Mouse (Mus musculus): ENCODE results near the gene Atp8b5. TPM values are rescaled to one million over a fixed set of nuclear protein-coding genes. Genes with fewer than 3 reads are reported as not detected.

Gene Atp8b5
- polyA plus RNA-seq, 1 experiment from 2014 or later: 0.25 TPM

GRCm38 (mm10) chr4:43382155-43383020 lies 115.4 kb downstream of the Atp8b5 start:
- H3K4me3 ChIP-seq (ENCODE audit: low read depth, low read length): peak overlapping the region; percentile 55
- no peaks in the 10 kb centered on the region for H3K9me3 ChIP-seq (ENCODE audit: control insufficient read depth, low read length)
- DNase-seq (ENCODE audit: low spot score) (no peak), ATAC-seq (replicated peaks; ENCODE audit: low FRiP score) (0 out of 2 replicates have a peak, but pooled peaks have one; percentile 26)
- H3K9ac ChIP-seq (ENCODE audit: low read depth, low read length): peak overlapping the region; percentile 41; the same call in 1 of the 2 replicates
- no peaks in the 10 kb centered on the region for H3K36me3 ChIP-seq (ENCODE audit: control insufficient read depth, insufficient read depth, low read length)
- peaks cover 27% of the 10 kb centered on the region for H3K27me3 ChIP-seq (replicated peaks; ENCODE audit: control insufficient read depth, insufficient read depth, low read length)
- no peaks in the 10 kb centered on the region for H3K4me1 ChIP-seq (replicated peaks; ENCODE audit: control insufficient read depth, insufficient read depth, low read length)
- WGBS: 7% methylated on average over 29 of the region's 33 CpGs
- H3K27ac ChIP-seq (ENCODE audit: low read depth, low read length): no peak overlapping the region
- peak overlapping the region; percentile 78 for H3K4me2 ChIP-seq

DNA sequence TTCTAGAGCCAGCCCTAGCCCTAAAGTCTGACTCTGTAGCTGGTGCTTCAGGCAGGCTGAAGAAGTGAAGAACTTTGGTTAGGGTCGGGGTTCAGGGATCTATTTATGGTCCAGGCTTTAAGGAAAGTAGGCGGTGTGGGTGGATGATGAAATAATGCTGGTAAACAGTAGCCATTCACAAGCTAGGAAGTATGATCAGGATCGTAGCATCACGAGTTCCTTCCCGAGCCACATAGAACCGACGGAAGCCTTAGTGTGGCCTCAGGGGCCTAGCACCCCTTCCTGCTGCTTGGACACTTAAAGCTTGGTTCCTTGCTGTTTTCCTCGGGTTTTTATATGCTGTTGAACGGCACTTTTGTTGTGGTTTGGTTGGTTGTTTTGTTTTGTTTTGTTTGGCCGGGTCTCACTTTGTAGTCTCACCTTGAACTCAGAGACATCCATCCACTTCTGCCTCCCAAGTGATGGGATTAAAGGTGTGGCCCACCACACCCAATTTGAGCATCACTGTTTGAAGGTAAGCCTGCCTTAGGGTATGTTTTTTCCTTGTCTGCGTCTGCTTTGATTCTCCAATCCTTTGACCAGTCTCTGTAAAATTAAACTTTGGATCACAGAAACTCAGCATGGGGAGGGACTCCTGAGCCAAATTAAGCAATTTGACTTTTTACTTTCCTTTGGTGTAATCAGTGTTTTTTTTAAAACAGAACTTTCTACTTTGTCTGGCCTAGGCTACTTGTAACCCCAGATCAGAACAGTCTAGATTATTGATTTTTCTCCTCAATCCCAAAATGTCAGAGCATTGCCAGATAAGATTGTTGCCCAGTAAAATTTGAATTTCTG lies 116.5 kb downstream of the Atp8b5 start:
- Histone ChIP-seq H3K4me2 (no peak overlapping the region), H3K27me3 (replicated peaks; ENCODE audit: control insufficient read depth, insufficient read depth, low read length) (peaks cover 27% of the 10 kb centered on the region), H3K9me3 (ENCODE audit: control insufficient read depth, low read length) (no peaks in the 10 kb centered on the region), H3K9ac (ENCODE audit: low read depth, low read length) (no peak overlapping the region), H3K27ac (ENCODE audit: low read depth, low read length) (no peak overlapping the region), H3K4me3 (ENCODE audit: low read depth, low read length) (no peak overlapping the region), H3K36me3 (ENCODE audit: control insufficient read depth, insufficient read depth, low read length) (no peaks in the 10 kb centered on the region), H3K4me1 (replicated peaks; ENCODE audit: control insufficient read depth, insufficient read depth, low read length) (no peaks in the 10 kb centered on the region)
- no peak for ATAC-seq (replicated peaks; ENCODE audit: low FRiP score)
- DNase-seq (ENCODE audit: low spot score): no peak
- whole genome bisulfite sequencing: 64% methylated on average over 11 of the region's 11 CpGs

- H3K4me1 ChIP-seq (replicated peaks; ENCODE audit: control insufficient read depth, insufficient read depth, low read length): no peaks in the 10 kb centered on the region
- peaks cover 27% of the 10 kb centered on the region for H3K27me3 ChIP-seq (replicated peaks; ENCODE audit: control insufficient read depth, insufficient read depth, low read length)
- no peak for DNase-seq (ENCODE audit: low spot score)
- H3K4me3 ChIP-seq (ENCODE audit: low read depth, low read length): no peak overlapping the region
- no peak for ATAC-seq (replicated peaks; ENCODE audit: low FRiP score)
- H3K4me2 ChIP-seq: no peak overlapping the region
- no peaks in the 10 kb centered on the region for H3K9me3 ChIP-seq (ENCODE audit: control insufficient read depth, low read length)
- no peak overlapping the region for H3K9ac ChIP-seq (ENCODE audit: low read depth, low read length)
- H3K27ac ChIP-seq (ENCODE audit: low read depth, low read length): no peak overlapping the region
- 72% methylated on average over 5 of the region's 5 CpGs for WGBS
- H3K36me3 ChIP-seq (ENCODE audit: control insufficient read depth, insufficient read depth, low read length): no peaks in the 10 kb centered on the region
Observed at GRCm38 (mm10) chr4:43384083-43384460, 117.1 kb downstream of the Atp8b5 start.

DNA sequence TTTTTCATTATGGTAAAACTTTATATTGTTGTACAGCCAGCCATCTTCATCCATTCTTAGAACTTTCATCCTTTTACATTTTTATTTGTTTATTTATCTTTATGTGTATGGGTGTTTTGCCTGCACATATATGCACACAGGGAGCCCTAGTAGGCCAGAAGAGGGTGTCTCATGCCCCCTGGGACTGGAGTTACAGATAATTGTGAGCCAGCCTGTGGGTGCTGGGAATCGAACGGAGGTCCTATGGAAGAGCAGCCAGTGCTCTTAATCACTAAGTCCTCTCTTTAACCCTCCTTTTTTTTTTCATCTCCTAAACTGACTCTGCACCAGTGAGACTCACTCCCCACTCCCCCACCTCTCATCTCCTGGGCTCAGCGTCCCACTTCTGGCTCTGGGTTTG lies 117.6 kb downstream of the Atp8b5 start:
- H3K4me1 ChIP-seq (replicated peaks; ENCODE audit: control insufficient read depth, insufficient read depth, low read length): no peaks in the 10 kb centered on the region
- no peak overlapping the region for H3K27ac ChIP-seq (ENCODE audit: low read depth, low read length)
- no peak overlapping the region for H3K4me3 ChIP-seq (ENCODE audit: low read depth, low read length)
- peaks cover 27% of the 10 kb centered on the region for H3K27me3 ChIP-seq (replicated peaks; ENCODE audit: control insufficient read depth, insufficient read depth, low read length)
- no peaks in the 10 kb centered on the region for H3K9me3 ChIP-seq (ENCODE audit: control insufficient read depth, low read length)
- no peak overlapping the region for H3K4me2 ChIP-seq
- WGBS: 89% methylated on average over 3 of the region's 3 CpGs
- H3K9ac ChIP-seq (ENCODE audit: low read depth, low read length): no peak overlapping the region
- DNase-seq (ENCODE audit: low spot score) (no peak), ATAC-seq (replicated peaks; ENCODE audit: low FRiP score) (no peak)
- H3K36me3 ChIP-seq (ENCODE audit: control insufficient read depth, insufficient read depth, low read length): no peaks in the 10 kb centered on the region

- no peaks in the 10 kb centered on the region for H3K36me3 ChIP-seq (ENCODE audit: control insufficient read depth, insufficient read depth, low read length)
- ATAC-seq (replicated peaks; ENCODE audit: low FRiP score) (no peak), DNase-seq (ENCODE audit: low spot score) (no peak)
- H3K27me3 ChIP-seq (replicated peaks; ENCODE audit: control insufficient read depth, insufficient read depth, low read length): peaks cover 8% of the 10 kb centered on the region
- H3K4me1 ChIP-seq (replicated peaks; ENCODE audit: control insufficient read depth, insufficient read depth, low read length): no peaks in the 10 kb centered on the region
- no peaks in the 10 kb centered on the region for H3K9me3 ChIP-seq (ENCODE audit: control insufficient read depth, low read length)
- no peak overlapping the region for H3K4me3 ChIP-seq (ENCODE audit: low read depth, low read length)
- no peak overlapping the region for H3K4me2 ChIP-seq
- H3K9ac ChIP-seq (ENCODE audit: low read depth, low read length): no peak overlapping the region
- H3K27ac ChIP-seq (ENCODE audit: low read depth, low read length): no peak overlapping the region
Observed at GRCm38 (mm10) chr4:43386932-43387331, 120.0 kb downstream of the Atp8b5 start.

GRCm38 (mm10) chr4:43389390-43389789 lies 122.4 kb downstream of the Atp8b5 start:
- 66% methylated on average over 2 of the region's 2 CpGs for WGBS
- no peaks in the 10 kb centered on the region for H3K36me3 ChIP-seq (ENCODE audit: control insufficient read depth, insufficient read depth, low read length)

GRCm38 (mm10) chr4:43389845-43390440 lies 123.0 kb downstream of the Atp8b5 start:
- Histone ChIP-seq H3K4me3 (ENCODE audit: low read depth, low read length) (no peak overlapping the region), H3K27ac (ENCODE audit: low read depth, low read length) (no peak overlapping the region), H3K4me1 (replicated peaks; ENCODE audit: control insufficient read depth, insufficient read depth, low read length) (peaks cover 3% of the 10 kb centered on the region; the same call in 1 of the 2 replicates), H3K4me2 (no peak overlapping the region), H3K36me3 (ENCODE audit: control insufficient read depth, insufficient read depth, low read length) (no peaks in the 10 kb centered on the region), H3K9ac (ENCODE audit: low read depth, low read length) (no peak overlapping the region), H3K27me3 (replicated peaks; ENCODE audit: control insufficient read depth, insufficient read depth, low read length) (no peaks in the 10 kb centered on the region), H3K9me3 (ENCODE audit: control insufficient read depth, low read length) (no peaks in the 10 kb centered on the region)
- WGBS: 67% methylated on average over 9 of the region's 9 CpGs
- DNase-seq (ENCODE audit: low spot score): no peak
- ATAC-seq (replicated peaks; ENCODE audit: low FRiP score): no peak

More at GRCm38 (mm10) chr4:43389390-43389789, 122.4 kb downstream of the Atp8b5 start:
- Histone ChIP-seq H3K9me3 (ENCODE audit: control insufficient read depth, low read length) (no peaks in the 10 kb centered on the region), H3K27ac (ENCODE audit: low read depth, low read length) (no peak overlapping the region), H3K4me3 (ENCODE audit: low read depth, low read length) (no peak overlapping the region), H3K9ac (ENCODE audit: low read depth, low read length) (no peak overlapping the region), H3K27me3 (replicated peaks; ENCODE audit: control insufficient read depth, insufficient read depth, low read length) (no peaks in the 10 kb centered on the region), H3K4me1 (replicated peaks; ENCODE audit: control insufficient read depth, insufficient read depth, low read length) (peaks cover 3% of the 10 kb centered on the region; the same call in 1 of the 2 replicates), H3K4me2 (no peak overlapping the region)
- ATAC-seq (replicated peaks; ENCODE audit: low FRiP score): no peak
- no peak for DNase-seq (ENCODE audit: low spot score)

DNA sequence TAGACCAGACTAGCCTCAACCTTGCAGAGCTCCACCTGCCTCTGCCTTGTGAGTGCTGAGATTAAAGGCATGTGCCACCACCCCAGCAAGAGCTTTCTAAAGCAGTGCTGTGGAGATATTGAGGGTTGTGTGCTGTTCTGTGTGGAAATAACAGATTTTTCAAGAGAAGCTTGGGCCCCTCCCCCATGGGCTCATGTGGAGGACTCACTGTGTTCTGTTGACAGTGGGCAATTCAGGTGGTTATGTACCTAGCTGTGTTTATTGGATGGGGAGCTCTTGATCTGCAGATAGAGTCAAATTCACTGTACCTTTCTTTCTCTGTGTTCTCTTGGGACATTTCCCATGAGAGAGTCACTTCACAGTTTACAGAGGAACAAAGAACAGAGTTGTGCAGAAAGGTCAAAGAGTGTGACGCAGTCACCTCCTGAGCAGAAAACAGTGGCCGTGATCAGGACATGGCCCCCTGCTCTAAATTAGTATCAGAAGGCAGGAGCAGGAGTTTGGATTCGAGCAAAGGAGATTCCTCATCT lies 124.6 kb downstream of the Atp8b5 start:
- peaks cover 3% of the 10 kb centered on the region; the same call in 1 of the 2 replicates for H3K4me1 ChIP-seq (replicated peaks; ENCODE audit: control insufficient read depth, insufficient read depth, low read length)
- H3K4me2 ChIP-seq: no peak overlapping the region
- 72% methylated on average over 3 of the region's 3 CpGs for WGBS
- no peaks in the 10 kb centered on the region for H3K9me3 ChIP-seq (ENCODE audit: control insufficient read depth, low read length)
- ATAC-seq (replicated peaks; ENCODE audit: low FRiP score): no peak
- no peak overlapping the region for H3K27ac ChIP-seq (ENCODE audit: low read depth, low read length)
- H3K4me3 ChIP-seq (ENCODE audit: low read depth, low read length): no peak overlapping the region
- no peaks in the 10 kb centered on the region for H3K36me3 ChIP-seq (ENCODE audit: control insufficient read depth, insufficient read depth, low read length)
- no peaks in the 10 kb centered on the region for H3K27me3 ChIP-seq (replicated peaks; ENCODE audit: control insufficient read depth, insufficient read depth, low read length)
- no peak overlapping the region for H3K9ac ChIP-seq (ENCODE audit: low read depth, low read length)
- DNase-seq (ENCODE audit: low spot score): no peak
